Mouse (Mus musculus): Measurements from ENCODE around the gene Atcay. TPM values are rescaled to one million over a fixed set of nuclear protein-coding genes. Genes with fewer than 3 reads are reported as not detected.

The Atcay gene
- polyA plus RNA-seq, 1 experiment from 2014 or later = not detected

DNA sequence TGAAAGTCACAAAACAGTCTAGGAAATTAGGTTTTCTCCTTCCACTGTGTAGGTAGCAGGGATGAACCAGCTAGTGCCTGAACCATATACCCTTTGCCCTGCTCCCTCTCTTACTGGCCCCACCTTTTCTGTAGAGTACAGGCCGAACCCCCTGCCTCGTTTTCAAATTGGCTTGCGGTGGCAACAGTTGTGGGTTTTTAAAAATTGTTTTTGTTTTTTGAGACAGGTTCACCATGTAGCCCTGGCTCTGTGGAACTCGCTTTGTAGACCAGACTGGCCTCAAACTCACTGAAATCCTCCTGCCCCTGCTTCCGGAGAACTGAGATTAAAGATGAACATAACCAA, 62.6 kb downstream of the Atcay start:
- Histone ChIP-seq H3K4me3 (ENCODE audit: low read depth, low read length) (peak overlapping the region; percentile 88), H3K36me3 (ENCODE audit: insufficient read depth, low read length) (no peaks in the 10 kb centered on the region; the same call in 1 of the 2 replicates), H3K4me2 (replicated peaks; ENCODE audit: low read depth, low read length) (peak overlapping the region; percentile 76), H3K9me3 (ENCODE audit: low read length) (no peaks in the 10 kb centered on the region), H3K4me1 (ENCODE audit: insufficient read depth, low read depth, low read length) (peaks cover 16% of the 10 kb centered on the region), H3K27ac (ENCODE audit: low read length) (peak overlapping the region; percentile 85), H3K9ac (replicated peaks; ENCODE audit: low read depth) (no peak overlapping the region), H3K27me3 (replicated peaks; ENCODE audit: insufficient read depth, low read length) (no peaks in the 10 kb centered on the region)
- WGBS = 6% methylated on average over 5 of the region's 5 CpGs
- ATAC-seq (peak; percentile 31), DNase-seq (ENCODE audit: low spot score) (no peak)
- TF ChIP-seq CTCF (IDR thresholded peaks at IDR 0.05) (no peak), EP300 (IDR thresholded peaks at IDR 0.05) (peak; percentile 5; the same call in 1 of the 2 replicates)

DNA sequence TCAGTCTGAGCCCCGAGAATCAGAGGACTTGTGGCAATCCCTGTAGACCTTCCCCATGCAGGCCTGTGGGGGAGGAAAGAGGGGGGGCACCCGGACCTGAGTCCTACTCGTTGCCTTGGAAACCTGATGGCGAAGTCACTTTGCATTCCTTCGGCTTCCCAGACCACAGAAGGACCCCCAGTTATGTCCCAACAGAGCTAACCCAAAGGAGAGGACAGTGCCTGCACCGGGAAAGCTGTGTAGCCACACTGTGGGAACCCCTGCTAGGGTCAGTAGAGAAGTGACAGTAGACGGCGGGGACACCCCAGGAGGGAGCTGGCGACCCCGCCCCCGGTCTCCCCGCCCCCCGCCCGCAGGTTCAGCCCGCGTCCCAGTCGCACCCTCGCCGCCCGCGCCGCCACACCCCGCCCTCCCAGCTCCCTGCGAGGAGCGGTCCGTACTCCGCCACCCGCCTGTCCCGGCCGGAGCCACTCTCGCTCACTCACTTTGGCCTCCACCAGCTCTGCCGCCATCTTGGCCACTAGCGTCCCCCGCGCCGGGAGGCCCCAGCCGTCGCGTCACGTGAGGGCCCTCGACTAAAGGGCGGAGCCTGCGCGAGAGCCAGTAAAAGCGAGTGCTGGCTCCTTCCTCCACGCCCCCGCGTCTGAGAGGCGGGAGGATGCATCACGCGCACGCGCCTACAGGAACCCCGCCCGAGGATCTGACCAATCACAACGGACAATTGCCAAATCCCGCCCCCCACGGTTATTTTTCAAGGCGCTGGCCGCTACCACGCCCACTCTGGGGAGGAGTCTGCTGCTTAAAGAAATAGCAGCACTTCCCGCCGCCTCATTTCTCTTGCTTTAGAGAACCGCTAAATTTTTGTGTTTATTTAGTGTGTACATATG, 63.2 kb downstream of the Atcay start, which contains the start of gene Pias4:
TSS of gene Pias4 (minus strand) at position 724 of the 887 bp plus-strand sequence.
- H3K9ac ChIP-seq (replicated peaks; ENCODE audit: low read depth) = peak within 1 kb of the TSS; percentile 77
- peaks cover 1% of the 10 kb centered on the region; the same call in 1 of the 2 replicates for H3K36me3 ChIP-seq (ENCODE audit: insufficient read depth, low read length)
- no peaks in the 10 kb centered on the region for H3K9me3 ChIP-seq (ENCODE audit: low read length)
- H3K27me3 ChIP-seq (replicated peaks; ENCODE audit: insufficient read depth, low read length) = no peaks in the 10 kb centered on the region
- peak within 1 kb of the TSS; percentile 93 for H3K4me2 ChIP-seq (replicated peaks; ENCODE audit: low read depth, low read length)
- TF ChIP-seq EP300 (IDR thresholded peaks at IDR 0.05) (no peak), CTCF (IDR thresholded peaks at IDR 0.05) (no peak)
- ATAC-seq (peak; percentile 93), DNase-seq (ENCODE audit: low spot score) (peak; percentile 100)
- peak within 1 kb of the TSS; percentile 88 for H3K4me3 ChIP-seq (ENCODE audit: low read depth, low read length)
- WGBS = under 1% methylated on average over 38 of the region's 64 CpGs
- peaks cover 16% of the 10 kb centered on the region for H3K4me1 ChIP-seq (ENCODE audit: insufficient read depth, low read depth, low read length)
- peak within 1 kb of the TSS; percentile 85 for H3K27ac ChIP-seq (ENCODE audit: low read length)

DNA sequence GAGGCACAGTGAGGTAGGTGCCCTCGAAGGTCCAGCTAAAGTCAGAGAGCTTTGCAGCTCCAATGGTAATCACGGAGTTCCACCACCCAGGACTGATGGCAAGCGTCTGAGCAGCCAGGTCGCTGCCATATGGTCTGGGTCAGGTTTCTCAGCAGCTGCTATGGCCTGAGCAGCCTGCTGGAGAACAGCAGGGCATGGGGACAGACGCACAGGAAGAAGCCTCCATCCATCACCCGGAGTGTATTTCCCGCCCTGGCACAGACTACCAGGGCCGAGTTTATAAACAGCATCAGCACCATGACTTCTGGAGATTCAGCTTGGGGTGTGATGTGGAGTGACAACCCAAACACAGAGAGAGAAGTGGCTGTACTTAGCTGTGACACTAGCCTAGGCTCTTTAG, 65.5 kb downstream of the Atcay start:
- H3K27me3 ChIP-seq (replicated peaks; ENCODE audit: insufficient read depth, low read length) = no peaks in the 10 kb centered on the region
- ATAC-seq (no peak), DNase-seq (ENCODE audit: low spot score) (no peak)
- no peak overlapping the region for H3K27ac ChIP-seq (ENCODE audit: low read length)
- H3K9ac ChIP-seq (replicated peaks; ENCODE audit: low read depth) = no peak overlapping the region
- 57% methylated on average over 8 of the region's 8 CpGs for WGBS
- H3K4me2 ChIP-seq (replicated peaks; ENCODE audit: low read depth, low read length) = no peak overlapping the region
- peaks cover 16% of the 10 kb centered on the region for H3K4me1 ChIP-seq (ENCODE audit: insufficient read depth, low read depth, low read length)
- no peak overlapping the region for H3K4me3 ChIP-seq (ENCODE audit: low read depth, low read length)
- H3K9me3 ChIP-seq (ENCODE audit: low read length) = no peaks in the 10 kb centered on the region
- TF ChIP-seq CTCF (IDR thresholded peaks at IDR 0.05) (no peak), EP300 (IDR thresholded peaks at IDR 0.05) (peak; percentile 14; the same call in 1 of the 2 replicates)
- peaks cover 5% of the 10 kb centered on the region; the same call in 1 of the 2 replicates for H3K36me3 ChIP-seq (ENCODE audit: insufficient read depth, low read length)

DNA sequence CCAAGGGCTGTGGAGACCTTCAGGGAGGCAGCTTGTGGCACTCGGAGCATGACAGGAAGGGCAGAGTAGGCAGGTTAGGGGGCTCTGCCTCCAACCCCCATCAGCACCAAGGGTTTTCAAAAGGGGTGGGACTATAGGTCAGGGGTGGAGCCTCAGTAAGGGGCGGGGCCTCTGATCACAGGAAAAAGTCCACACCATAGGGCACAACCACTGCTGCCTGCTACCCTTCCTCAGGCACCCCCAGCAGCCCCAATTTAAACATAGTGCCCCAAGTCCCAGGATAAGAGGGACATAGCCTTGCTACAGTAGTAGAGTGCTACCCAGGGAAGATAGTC, 68.3 kb downstream of the Atcay start:
- H3K4me2 ChIP-seq (replicated peaks; ENCODE audit: low read depth, low read length) = no peak overlapping the region
- DNase-seq (ENCODE audit: low spot score) (no peak), ATAC-seq (no peak)
- H3K4me1 ChIP-seq (ENCODE audit: insufficient read depth, low read depth, low read length) = peaks cover 11% of the 10 kb centered on the region
- TF ChIP-seq CTCF (IDR thresholded peaks at IDR 0.05) (no peak), EP300 (IDR thresholded peaks at IDR 0.05) (no peak)
- H3K4me3 ChIP-seq (ENCODE audit: low read depth, low read length) = no peak overlapping the region
- no peaks in the 10 kb centered on the region for H3K27me3 ChIP-seq (replicated peaks; ENCODE audit: insufficient read depth, low read length)
- peaks cover 13% of the 10 kb centered on the region; the same call in 1 of the 2 replicates for H3K36me3 ChIP-seq (ENCODE audit: insufficient read depth, low read length)
- H3K27ac ChIP-seq (ENCODE audit: low read length) = no peak overlapping the region
- WGBS = 42% methylated on average over 2 of the region's 2 CpGs
- H3K9ac ChIP-seq (replicated peaks; ENCODE audit: low read depth) = no peak overlapping the region
- H3K9me3 ChIP-seq (ENCODE audit: low read length) = no peaks in the 10 kb centered on the region

DNA sequence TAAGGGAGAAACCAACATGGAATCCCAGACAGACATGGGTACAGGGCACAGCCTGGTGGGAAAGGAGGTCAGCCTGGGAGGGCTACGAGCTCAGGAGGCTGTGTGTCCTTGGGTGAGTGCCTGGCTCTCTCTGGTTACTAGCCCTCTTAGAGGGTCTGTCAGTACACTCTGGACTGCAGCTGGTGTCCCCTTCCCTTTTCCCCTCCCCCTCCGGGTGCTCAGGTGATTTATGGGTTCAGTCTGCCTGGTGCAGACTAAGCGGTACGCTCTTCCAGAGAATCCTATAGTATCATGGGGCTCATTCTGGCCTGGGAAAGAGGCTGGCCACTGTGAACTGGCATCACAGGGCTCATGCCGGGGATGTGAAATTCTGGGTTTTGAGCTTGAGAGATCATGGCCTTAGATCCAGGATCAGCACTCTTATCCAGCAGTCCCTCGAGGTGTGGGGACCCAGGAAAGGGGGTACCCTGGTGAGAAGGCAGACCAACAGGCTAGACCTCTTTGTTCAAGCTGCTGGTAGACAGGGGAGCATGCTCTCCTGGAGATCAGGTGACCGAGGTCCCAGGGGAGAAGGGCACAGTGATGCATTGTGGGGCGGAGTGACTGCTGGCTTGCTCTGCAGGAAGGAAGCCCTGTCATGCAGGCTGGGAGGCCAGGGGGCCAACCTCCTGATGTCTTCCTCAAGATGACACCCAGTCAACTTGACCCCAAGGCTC, 68.9 kb downstream of the Atcay start:
- H3K27me3 ChIP-seq (replicated peaks; ENCODE audit: insufficient read depth, low read length) = no peaks in the 10 kb centered on the region
- ATAC-seq = no peak

DNA sequence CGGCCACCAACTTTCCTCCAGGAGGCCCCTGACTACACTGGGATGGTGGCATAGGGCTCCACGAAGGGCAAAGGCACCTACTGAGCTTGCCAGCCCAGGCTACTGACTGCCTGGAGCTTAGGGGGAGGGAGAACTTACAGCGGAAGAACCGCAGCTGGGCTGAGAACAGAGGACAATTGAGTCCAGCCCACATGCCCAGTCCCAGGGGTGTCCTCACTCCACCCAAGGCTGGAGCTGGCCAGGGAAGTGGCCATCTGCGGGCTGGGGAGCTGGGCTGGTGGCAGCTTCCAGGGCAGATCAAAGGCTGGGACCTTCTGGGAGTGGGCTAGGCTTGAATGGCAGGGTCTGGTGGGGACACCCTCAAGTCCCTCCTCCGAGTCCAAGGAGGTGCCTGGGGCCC, 75.9 kb downstream of the Atcay start:
- no peak for ATAC-seq
- TF ChIP-seq EP300 (IDR thresholded peaks at IDR 0.05) (no peak), CTCF (IDR thresholded peaks at IDR 0.05) (no peak)
- Histone ChIP-seq H3K4me2 (replicated peaks; ENCODE audit: low read depth, low read length) (no peak overlapping the region), H3K36me3 (ENCODE audit: insufficient read depth, low read length) (peaks cover 33% of the 10 kb centered on the region; the same call in 1 of the 2 replicates), H3K4me3 (ENCODE audit: low read depth, low read length) (no peak overlapping the region), H3K4me1 (ENCODE audit: insufficient read depth, low read depth, low read length) (no peaks in the 10 kb centered on the region), H3K9me3 (ENCODE audit: low read length) (no peaks in the 10 kb centered on the region), H3K9ac (replicated peaks; ENCODE audit: low read depth) (no peak overlapping the region), H3K27me3 (replicated peaks; ENCODE audit: insufficient read depth, low read length) (no peaks in the 10 kb centered on the region), H3K27ac (ENCODE audit: low read length) (no peak overlapping the region)
- 86% methylated on average over 6 of the region's 6 CpGs for WGBS
- DNase-seq (ENCODE audit: low spot score) = no peak

More for the DNA sequence above, 68.9 kb downstream of the Atcay start:
- Histone ChIP-seq H3K4me1 (ENCODE audit: insufficient read depth, low read depth, low read length) (peaks cover 6% of the 10 kb centered on the region), H3K4me2 (replicated peaks; ENCODE audit: low read depth, low read length) (no peak overlapping the region), H3K9me3 (ENCODE audit: low read length) (no peaks in the 10 kb centered on the region), H3K9ac (replicated peaks; ENCODE audit: low read depth) (no peak overlapping the region), H3K4me3 (ENCODE audit: low read depth, low read length) (no peak overlapping the region), H3K27ac (ENCODE audit: low read length) (no peak overlapping the region), H3K36me3 (ENCODE audit: insufficient read depth, low read length) (peaks cover 13% of the 10 kb centered on the region; the same call in 1 of the 2 replicates)
- DNase-seq (ENCODE audit: low spot score) = no peak
- 82% methylated on average over 8 of the region's 8 CpGs for WGBS
- TF ChIP-seq EP300 (IDR thresholded peaks at IDR 0.05) (no peak), CTCF (IDR thresholded peaks at IDR 0.05) (no peak)

Small RNAs within 50 kb of the gene (microRNA-seq; reads per million reads assigned to microRNA genes)
- 4.9 reads per million, percentile 13 among the genes with 10 or more reads in this experiment for gene Mir3057

Other genes with a start within 250 kb of the Atcay start
- gene Gng7, start 215.9 kb downstream of the Atcay start, polyA plus RNA-seq (2015; fragmentation: Nextera tagmentation; extraction: Ambion mirVana) = 1.0 and 1.4 TPM in 2 replicates
- not detected in 2 replicates for gene Diras1, start 205.2 kb downstream of the Atcay start, polyA plus RNA-seq (2015; fragmentation: Nextera tagmentation; extraction: Ambion mirVana)
- 15.4 and 16.0 TPM in 2 replicates for gene Slc39a3, start 193.4 kb downstream of the Atcay start, polyA plus RNA-seq (2015; fragmentation: Nextera tagmentation; extraction: Ambion mirVana)
- 102 and 103 TPM in 2 replicates for gene Sgta, start 170.7 kb downstream of the Atcay start, polyA plus RNA-seq (2015; fragmentation: Nextera tagmentation; extraction: Ambion mirVana)
- gene Thop1, start 160.8 kb downstream of the Atcay start, polyA plus RNA-seq (2015; fragmentation: Nextera tagmentation; extraction: Ambion mirVana) = 14.0 and 15.1 TPM in 2 replicates
- gene Creb3l3, start 132.0 kb downstream of the Atcay start, polyA plus RNA-seq (2015; fragmentation: Nextera tagmentation; extraction: Ambion mirVana) = 0.40 and 0.57 TPM in 2 replicates
- 118 and 121 TPM in 2 replicates for gene Map2k2, start 124.9 kb downstream of the Atcay start, polyA plus RNA-seq (2015; fragmentation: Nextera tagmentation; extraction: Ambion mirVana)
- 58.2 and 62.0 TPM in 2 replicates for gene Zbtb7a, start 95.6 kb downstream of the Atcay start, polyA plus RNA-seq (2015; fragmentation: Nextera tagmentation; extraction: Ambion mirVana)
- 27.9 TPM in 2 replicates for gene Pias4, start 62.9 kb downstream of the Atcay start, polyA plus RNA-seq (2015; fragmentation: Nextera tagmentation; extraction: Ambion mirVana)
- 509 and 537 TPM in 2 replicates for gene Eef2, start 54.2 kb downstream of the Atcay start, polyA plus RNA-seq (2015; fragmentation: Nextera tagmentation; extraction: Ambion mirVana)
- 48.9 and 50.2 TPM in 2 replicates for gene Dapk3, start 47.8 kb downstream of the Atcay start, polyA plus RNA-seq (2015; fragmentation: Nextera tagmentation; extraction: Ambion mirVana)
- gene 4930442H23Rik, start 47.0 kb downstream of the Atcay start, polyA plus RNA-seq (2015; fragmentation: Nextera tagmentation; extraction: Ambion mirVana) = 0.16 and 0.25 TPM in 2 replicates
- 0.80 and 0.92 TPM in 2 replicates for gene Nmrk2, start 28.8 kb downstream of the Atcay start, polyA plus RNA-seq (2015; fragmentation: Nextera tagmentation; extraction: Ambion mirVana)
- 2.3 and 2.4 TPM in 2 replicates for gene Zfr2, start 2.3 kb upstream of the Atcay start, polyA plus RNA-seq (2015; fragmentation: Nextera tagmentation; extraction: Ambion mirVana)
- gene Matk, start 22.1 kb upstream of the Atcay start, polyA plus RNA-seq (2015; fragmentation: Nextera tagmentation; extraction: Ambion mirVana) = 1.5 and 1.6 TPM in 2 replicates
- 132 and 162 TPM in 2 replicates for gene Mrpl54, start 36.1 kb upstream of the Atcay start, polyA plus RNA-seq (2015; fragmentation: Nextera tagmentation; extraction: Ambion mirVana)
- gene Apba3, start 36.1 kb upstream of the Atcay start, polyA plus RNA-seq (2015; fragmentation: Nextera tagmentation; extraction: Ambion mirVana) = 47.9 and 49.4 TPM in 2 replicates
- gene Tjp3, start 60.7 kb upstream of the Atcay start, polyA plus RNA-seq (2015; fragmentation: Nextera tagmentation; extraction: Ambion mirVana) = 24.1 and 30.8 TPM in 2 replicates
- gene Pip5k1c, start 62.1 kb upstream of the Atcay start, polyA plus RNA-seq (2015; fragmentation: Nextera tagmentation; extraction: Ambion mirVana) = 31.2 and 32.4 TPM in 2 replicates
- gene Cactin, start 90.3 kb upstream of the Atcay start, polyA plus RNA-seq (2015; fragmentation: Nextera tagmentation; extraction: Ambion mirVana) = 20.3 and 23.0 TPM in 2 replicates
- gene Tbxa2r, start 97.9 kb upstream of the Atcay start, polyA plus RNA-seq (2015; fragmentation: Nextera tagmentation; extraction: Ambion mirVana) = 19.6 and 28.4 TPM in 2 replicates
- 0.33 and 0.55 TPM in 2 replicates for gene Gipc3, start 112.4 kb upstream of the Atcay start, polyA plus RNA-seq (2015; fragmentation: Nextera tagmentation; extraction: Ambion mirVana)
- 94.3 and 101 TPM in 2 replicates for gene Hmg20b, start 119.6 kb upstream of the Atcay start, polyA plus RNA-seq (2015; fragmentation: Nextera tagmentation; extraction: Ambion mirVana)
- gene Mfsd12, start 126.7 kb upstream of the Atcay start, polyA plus RNA-seq (2015; fragmentation: Nextera tagmentation; extraction: Ambion mirVana) = 14.0 and 16.9 TPM in 2 replicates
- 5.4 and 6.6 TPM in 2 replicates for gene 4930404N11Rik, start 135.0 kb upstream of the Atcay start, polyA plus RNA-seq (2015; fragmentation: Nextera tagmentation; extraction: Ambion mirVana)
- gene Fzr1, start 147.7 kb upstream of the Atcay start, polyA plus RNA-seq (2015; fragmentation: Nextera tagmentation; extraction: Ambion mirVana) = 39.5 and 39.7 TPM in 2 replicates
- 49.4 and 55.2 TPM in 2 replicates for gene Dohh, start 153.6 kb upstream of the Atcay start, polyA plus RNA-seq (2015; fragmentation: Nextera tagmentation; extraction: Ambion mirVana)
- gene Gm48551, start 153.6 kb upstream of the Atcay start, polyA plus RNA-seq (2015; fragmentation: Nextera tagmentation; extraction: Ambion mirVana) = 2.4 and 3.0 TPM in 2 replicates
- 0.20 and 0.63 TPM in 2 replicates for gene Gm48552, start 158.2 kb upstream of the Atcay start, polyA plus RNA-seq (2015; fragmentation: Nextera tagmentation; extraction: Ambion mirVana)
- gene Smim24, start 162.2 kb upstream of the Atcay start, polyA plus RNA-seq (2015; fragmentation: Nextera tagmentation; extraction: Ambion mirVana) = 3.1 and 3.6 TPM in 2 replicates
- gene Nfic, start 224.8 kb upstream of the Atcay start, polyA plus RNA-seq (2015; fragmentation: Nextera tagmentation; extraction: Ambion mirVana) = 73.6 and 83.9 TPM in 2 replicates

Measured in lung, postnatal 0 days (tissue).